Mouse (Mus musculus) neutrophil, adult 5-6 weeks (primary cell): ENCODE measurements around the gene Mill2. TPM values are rescaled to one million over a fixed set of nuclear protein-coding genes. Genes with fewer than 3 reads are reported as not detected.
A peak's percentile ranks its signal among the peaks of the same experiment; 100 is the strongest.

Source experiments
- ATAC-seq: fragments of 151-379, 151-347 bp; 2 replicates; pipeline ENCODE4 v1.8.0; 2017; ENCODE audit warnings: mild to moderate bottlenecking, moderate TSS enrichment; ENCODE audit not compliant: insufficient number of reproducible peaks, poor library complexity, low FRiP score, severe bottlenecking; ENCODE audit errors: extremely low read depth
- total RNA-seq: library from RNA; stranded (forward); fragments of 200-1000 nt; gene quantifications from 2 replicates; pipeline ENCODE4 v1.2.3, GENCODE M21; 2017

Gene Mill2
- total RNA-seq, 1 experiment from 2014 or later, result not detected

GRCm38 (mm10) chr7:18872014-18872802, 32.4 kb downstream of the Mill2 start:
- ATAC-seq, result no peak

GRCm38 (mm10) chr7:18872816-18873215, 33.0 kb downstream of the Mill2 start:
- ATAC-seq, result no peak

- peak; percentile 95 for ATAC-seq
Measured at GRCm38 (mm10) chr7:18873253-18873652, 33.5 kb downstream of the Mill2 start.

- ATAC-seq, result no peak
Measured at GRCm38 (mm10) chr7:18875372-18875771, 35.6 kb downstream of the Mill2 start.

GRCm38 (mm10) chr7:18878691-18879090, 38.9 kb downstream of the Mill2 start:
- no peak for ATAC-seq

GRCm38 (mm10) chr7:18883991-18884744, 44.4 kb downstream of the Mill2 start:
- peak; percentile 82 for ATAC-seq

- ATAC-seq, result no peak
Measured at GRCm38 (mm10) chr7:18884745-18885422, 45.1 kb downstream of the Mill2 start.

- no peak for ATAC-seq
Measured at GRCm38 (mm10) chr7:18886963-18887362, 47.2 kb downstream of the Mill2 start.

GRCm38 (mm10) chr7:18890848-18891247, 51.1 kb downstream of the Mill2 start:
- ATAC-seq, result no peak

GRCm38 (mm10) chr7:18891872-18892599, 52.3 kb downstream of the Mill2 start:
- ATAC-seq, result peak; percentile 75

- ATAC-seq, result no peak
Measured at GRCm38 (mm10) chr7:18893009-18893408, 53.2 kb downstream of the Mill2 start.

- ATAC-seq, result no peak
Measured at GRCm38 (mm10) chr7:18893651-18894430, 54.1 kb downstream of the Mill2 start.

- no peak for ATAC-seq
Measured at GRCm38 (mm10) chr7:18896536-18896935, 56.8 kb downstream of the Mill2 start.

GRCm38 (mm10) chr7:18900513-18900912, 60.7 kb downstream of the Mill2 start:
- no peak for ATAC-seq

GRCm38 (mm10) chr7:18902486-18902885, 62.7 kb downstream of the Mill2 start:
- ATAC-seq, result no peak

GRCm38 (mm10) chr7:18904971-18905370, 65.2 kb downstream of the Mill2 start:
- no peak for ATAC-seq

- no peak for ATAC-seq
Measured at GRCm38 (mm10) chr7:18909797-18910196, 70.0 kb downstream of the Mill2 start.

- peak; percentile 95 for ATAC-seq
Measured at GRCm38 (mm10) chr7:18910241-18910831, 70.6 kb downstream of the Mill2 start, which contains the start of gene Ccdc61. Gene Ccdc61 (minus strand): TSS chr7:18910415.
